Mouse (Mus musculus) G1E (cell line): ENCODE measurements at regions not wholly inside any gene's neighbourhood (a gene's known extent, or its start where the extent isn't known, plus 50 kb on each side); places are given as distances from the start of the nearest gene placed in this dataset.

Source experiments
- CTCF ChIP-seq: IDR thresholded peaks from 2 replicates; pipeline ENCODE4 v1.5.1; 2012; ENCODE audit warnings: low read depth, low read length, inconsistent platforms, mixed read lengths
- GATA1 ChIP-seq: IDR thresholded peaks from 2 replicates; pipeline ENCODE4 v1.6.1; 2012; ENCODE audit warnings: borderline replicate concordance, low read length, inconsistent platforms, mixed read lengths
- GATA2 ChIP-seq: IDR thresholded peaks from 2 replicates; pipeline ENCODE4 v1.6.1; 2012; ENCODE audit warnings: low read depth, low read length, inconsistent platforms, borderline replicate concordance
- POLR2AphosphoS5 ChIP-seq: IDR thresholded peaks from 2 replicates; pipeline ENCODE4 v1.6.1; 2012; ENCODE audit warnings: low read depth, low read length, inconsistent platforms; ENCODE audit not compliant: insufficient replicate concordance
- TAL1 ChIP-seq: conservative IDR thresholded peaks from 2 replicates; pipeline ENCODE4 v1.6.1; 2012; ENCODE audit warnings: low read depth, low read length, inconsistent platforms, mixed read lengths

DNA sequence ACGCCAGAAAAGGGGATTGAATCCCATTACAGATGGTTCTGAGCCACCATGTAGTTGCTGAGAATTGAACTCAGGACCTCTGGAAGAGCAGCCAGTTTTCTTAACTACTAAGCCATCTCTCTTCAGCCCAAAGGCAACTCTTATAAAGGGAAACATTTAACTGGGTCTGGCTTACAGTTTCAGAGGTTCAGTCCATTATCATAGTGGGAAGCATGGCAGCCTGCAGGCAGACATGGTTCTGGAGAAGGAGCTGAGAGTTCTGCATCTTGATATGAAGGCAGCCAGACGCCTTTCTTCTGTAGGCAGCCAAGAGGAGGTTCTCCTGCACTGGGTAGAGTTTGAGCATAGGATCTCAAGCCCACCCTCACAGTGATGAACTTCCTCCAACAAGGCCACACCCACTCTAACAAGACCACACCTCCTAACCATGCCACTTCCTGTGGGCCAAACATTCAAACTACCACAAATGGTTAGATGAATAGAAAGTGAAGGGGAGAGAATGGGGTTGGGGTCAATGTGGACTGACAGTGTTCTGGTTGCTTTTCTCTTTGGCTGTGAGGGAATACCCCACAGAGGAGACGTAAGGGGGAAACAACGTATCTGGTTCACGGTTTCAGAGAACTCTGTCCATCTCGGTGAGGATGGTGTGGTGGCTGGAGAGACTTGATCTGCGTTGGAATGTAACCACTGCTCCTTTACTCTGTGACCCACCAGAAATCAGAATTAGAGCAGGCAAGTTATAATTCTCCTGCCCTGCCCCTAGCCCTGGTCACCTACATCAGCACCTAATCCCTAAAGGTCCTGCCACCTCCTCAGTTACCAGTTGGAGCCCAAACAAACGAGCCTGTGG lies 52.2 kb upstream of the Cpm start:
- no peak for TF ChIP-seq TAL1
- no peak for TF ChIP-seq CTCF
- no peak for TF ChIP-seq GATA1
- TF ChIP-seq POLR2AphosphoS5 = no peak
- TF ChIP-seq GATA2 = no peak
